In the genomic region with DNA sequence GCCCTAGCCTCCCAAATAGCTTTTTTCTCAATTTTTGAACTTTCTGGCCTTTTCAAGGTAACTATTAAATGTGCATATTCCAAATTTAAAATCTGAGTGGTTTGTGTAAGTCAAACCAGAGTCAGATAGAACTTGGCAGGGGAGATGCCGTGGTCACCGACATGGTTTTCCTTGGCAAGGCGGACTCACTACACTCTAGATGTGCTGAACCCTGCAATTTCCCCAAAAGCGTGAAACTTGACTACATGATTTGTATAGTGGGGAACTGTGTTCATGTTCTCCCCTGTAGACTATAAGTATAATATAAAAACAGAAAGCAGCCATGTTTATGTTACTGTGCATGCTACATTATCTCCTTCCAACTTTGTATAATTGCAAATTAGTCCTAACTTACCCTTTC, we compare ENCODE assay signal across 34 mouse cellular contexts.
"Had no signal": no experiment of that assay in that cellular context is flagged by ENCODE, and none has a peak within 500 bp of the region (broad histone marks: within the 10 kb centered on the region; RNA-seq: fewer than 3 reads in every experiment).

No protein-coding gene starts in this region.

- H3K27me3 ChIP-seq: heart, embryonic 12.5 days; heart, embryonic 13.5 days; heart, embryonic 15.5 days; hindbrain, embryonic 12.5 days; hindbrain, embryonic 13.5 days; hindbrain, embryonic 15.5 days; intestine, embryonic 15.5 days; kidney, embryonic 15.5 days had no signal

- H3K27ac ChIP-seq: heart, embryonic 13.5 days; heart, embryonic 15.5 days; hindbrain, embryonic 10.5 days; hindbrain, embryonic 12.5 days; hindbrain, embryonic 13.5 days; hindbrain, embryonic 14.5 days; hindbrain, embryonic 15.5 days; hindbrain, postnatal 0 days; intestine, embryonic 15.5 days; kidney, embryonic 15.5 days; kidney, postnatal 0 days; layer of hippocampus, adult 2 months; left cerebral cortex, adult 2 months had no signal

- DNase-seq: heart, postnatal 10 days; heart, postnatal 14 days; heart, postnatal 36 days; heart, postnatal 4 days; kidney, adult 11 months; kidney, adult 18-20 months; kidney, adult 2 months; kidney, adult 8-10 months; kidney, adult 9 months; kidney, postnatal 10 days; kidney, postnatal 14 days; kidney, postnatal 25 days; kidney, postnatal 36 days; kidney, postnatal 4 days; layer of hippocampus, adult 9-11 months; layer of hippocampus, postnatal 36 days had no signal

- H3K4me1 ChIP-seq: heart, embryonic 12.5 days; heart, embryonic 13.5 days; heart, embryonic 15.5 days; hindbrain, embryonic 10.5 days; hindbrain, embryonic 12.5 days; hindbrain, embryonic 13.5 days; hindbrain, embryonic 15.5 days; intestine, embryonic 15.5 days; kidney, embryonic 15.5 days had no signal

- H3K9me3 ChIP-seq: heart, embryonic 12.5 days; heart, embryonic 13.5 days; heart, embryonic 15.5 days; hindbrain, embryonic 10.5 days; hindbrain, embryonic 12.5 days; hindbrain, embryonic 13.5 days; hindbrain, embryonic 15.5 days; intestine, embryonic 15.5 days; kidney, embryonic 15.5 days had no signal

- ATAC-seq: hindbrain, embryonic 16.5 days; hindbrain, postnatal 0 days; inflammation-experienced regulatory T-cells, adult 6 months; intestine, embryonic 15.5 days; intestine, embryonic 16.5 days; intestine, postnatal 0 days had no signal

- H3K9ac ChIP-seq: heart, embryonic 12.5 days; heart, embryonic 13.5 days; heart, embryonic 15.5 days; hindbrain, embryonic 12.5 days; hindbrain, embryonic 13.5 days; hindbrain, embryonic 14.5 days; hindbrain, embryonic 15.5 days; intestine, embryonic 15.5 days; kidney, embryonic 15.5 days had no signal

- H3K4me3 ChIP-seq: heart, embryonic 12.5 days; heart, embryonic 13.5 days; heart, embryonic 15.5 days; hindbrain, embryonic 10.5 days; hindbrain, embryonic 12.5 days; hindbrain, embryonic 13.5 days; hindbrain, embryonic 15.5 days; intestine, embryonic 15.5 days; kidney, embryonic 15.5 days; layer of hippocampus, adult 2 months; left cerebral cortex, adult 2 months had no signal

- H3K4me2 ChIP-seq: heart, embryonic 12.5 days; heart, embryonic 13.5 days; heart, embryonic 15.5 days; hindbrain, embryonic 12.5 days; hindbrain, embryonic 13.5 days; hindbrain, embryonic 14.5 days; hindbrain, embryonic 15.5 days; intestine, embryonic 15.5 days; kidney, embryonic 15.5 days had no signal
